In genomic region chr7:34258407-34258806, GRCm38 (mm10) we compare ENCODE assay signal across 24 mouse cellular contexts. TPM values are rescaled to one million over a fixed set of nuclear protein-coding genes. Genes with fewer than 3 reads are reported as not detected.
"Had no signal": no experiment of that assay in that cellular context is flagged by ENCODE, and none has a peak within 500 bp of the region (broad histone marks: within the 10 kb centered on the region; RNA-seq: fewer than 3 reads in every experiment).

No protein-coding gene starts in this region.

- ATAC-seq: liver, embryonic 12.5 days; midbrain, embryonic 15.5 days had no signal

- H3K27me3 ChIP-seq: liver, embryonic 12.5 days; megakaryocyte, embryonic 14.5 days; midbrain, embryonic 15.5 days; neural tube, embryonic 12.5 days had no signal

- H3K9ac ChIP-seq: liver, embryonic 12.5 days; lung, embryonic 14.5 days; midbrain, embryonic 15.5 days; neural tube, embryonic 12.5 days had no signal

- H3K4me1 ChIP-seq: liver, embryonic 12.5 days; midbrain, embryonic 15.5 days; neural tube, embryonic 12.5 days had no signal

- DNase-seq: kidney, adult 18-20 months; kidney, postnatal 10 days; lung, embryonic 14.5 days; lung, postnatal 10 days; lung, postnatal 4 days; retina, postnatal 1 day; right cerebral cortex, postnatal 14 days; thymus, postnatal 36 days had no signal

- H3K4me3 ChIP-seq: left cerebral cortex, adult 2 months; liver, embryonic 12.5 days; megakaryocyte, embryonic 14.5 days; midbrain, embryonic 15.5 days; neural tube, embryonic 12.5 days had no signal

- H3K9me3 ChIP-seq: liver, embryonic 12.5 days; megakaryocyte, embryonic 14.5 days; midbrain, embryonic 15.5 days; neural tube, embryonic 12.5 days had no signal

- H3K4me2 ChIP-seq: liver, embryonic 12.5 days; lung, embryonic 14.5 days; midbrain, embryonic 11.5 days; midbrain, embryonic 15.5 days; neural tube, embryonic 12.5 days had no signal

- H3K27ac ChIP-seq: liver, embryonic 12.5 days; midbrain, embryonic 15.5 days; neural tube, embryonic 12.5 days had no signal

RNA-seq across cellular contexts. Expression of gene Gm6096, which starts 7.6 kb away (rescaled TPM):
- total RNA-seq: layer of hippocampus, postnatal 25 days; left cerebral cortex, adult 2 months; left cerebral cortex, postnatal 14 days; monocyte, adult 5-6 weeks; neutrophil, adult 5-6 weeks had no signal
- polyA plus RNA-seq: kidney, embryonic 14.5 days; large intestine, adult 2 months; limb, embryonic 11.5 days; liver, embryonic 12.5 days; midbrain, embryonic 11.5 days; midbrain, embryonic 15.5 days; neural tube, embryonic 12.5 days; spleen, adult 2 months; stomach, embryonic 16.5 days; thymus, postnatal 0 days had no signal
